Mouse (Mus musculus): ENCODE results near the gene Ptpa.

GRCm38 (mm10) chr2:30408452-30409100, 7.3 kb upstream of the Ptpa start:
- no peak for TF ChIP-seq CTCF (IDR thresholded peaks at IDR 0.05; ENCODE audit: extremely low read depth, insufficient read depth, low read length)
- TF ChIP-seq POLR2A (IDR thresholded peaks at IDR 0.05; ENCODE audit: extremely low read depth, insufficient read depth, low read length): no peak
